Mouse (Mus musculus) heart, embryonic 16.5 days (tissue): Measurements from ENCODE around the gene Nckap5. TPM values are rescaled to one million over a fixed set of nuclear protein-coding genes. Genes with fewer than 3 reads are reported as not detected.

ENCODE experiments used
- ATAC-seq: fragments of 200-750 bp; cut with Nextera tagmentation; replicated peaks from 2 replicates; pipeline ENCODE4 v1.8.0; 2017; ENCODE audit warnings: moderate number of reproducible peaks; ENCODE audit not compliant: insufficient read depth, low FRiP score; ENCODE audit errors: extremely low read depth
- H3K27ac ChIP-seq: fragments of 300-500 bp; sonication (generic); 2 replicates; pipeline ENCODE4 v1.5.1; 2014; ENCODE audit warnings: mild to moderate bottlenecking, low read length, control low read depth, moderate library complexity
- H3K27me3 ChIP-seq: fragments of 300-500 bp; sonication (generic); 2 replicates; pipeline ENCODE4 v1.6.1; 2014; ENCODE audit warnings: low read length, mixed read lengths; ENCODE audit not compliant: control insufficient read depth, insufficient read depth
- H3K36me3 ChIP-seq: fragments of 300-500 bp; sonication (generic); 2 replicates; pipeline ENCODE4 v1.6.1; 2014; ENCODE audit not compliant: control insufficient read depth, insufficient read depth
- H3K4me1 ChIP-seq: fragments of 300-500 bp; sonication (generic); 2 replicates; pipeline ENCODE4 v1.6.1; 2014; ENCODE audit warnings: low read length, mixed read lengths; ENCODE audit not compliant: control insufficient read depth, insufficient read depth
- H3K4me2 ChIP-seq: fragments of 300-500 bp; sonication (generic); 2 replicates; pipeline ENCODE4 v1.6.1; 2014; ENCODE audit warnings: low read depth, mild to moderate bottlenecking, control low read depth, low read length
- H3K4me3 ChIP-seq: fragments of 300-500 bp; sonication (generic); 2 replicates; pipeline ENCODE4 v1.5.1; 2014; ENCODE audit warnings: mild to moderate bottlenecking, control low read depth, low read length
- H3K9ac ChIP-seq: fragments of 300-500 bp; sonication (generic); 2 replicates; pipeline ENCODE4 v1.6.1; 2014; ENCODE audit warnings: low read length, control low read depth
- H3K9me3 ChIP-seq: fragments of 300-500 bp; sonication (generic); replicated peaks from 2 replicates; pipeline ENCODE4 v1.6.1; 2016; ENCODE audit warnings: low read length; ENCODE audit not compliant: control insufficient read depth
- WGBS: fragments of 180-500 bp; shearing (Covaris S2); extraction: QIAGEN DNeasy Blood & Tissue Kit; methylation state at CpG from one replicate; pipeline ENCODE4 v1.1.7; 2014; 5-methylcytosine and 5-hydroxymethylcytosine counted together
- polyA plus RNA-seq: library from polyadenylated mRNA; unstranded; fragments of >200 nt; fragmentation: Nextera tagmentation; extraction: Ambion mirVana; gene quantifications from 2 replicates; pipeline ENCODE4 v1.2.1, GENCODE M21; 2015

Nckap5 gene
- polyA plus RNA-seq, 1 experiment from 2014 or later: 8.0 TPM

- Histone ChIP-seq H3K9ac (peak overlapping the region; percentile 74), H3K27me3 (no peaks in the 10 kb centered on the region), H3K4me2 (peak overlapping the region; percentile 75), H3K9me3 (no peaks in the 10 kb centered on the region), H3K4me1 (peaks cover 18% of the 10 kb centered on the region), H3K4me3 (peak overlapping the region; percentile 60), H3K27ac (peak overlapping the region; percentile 56), H3K36me3 (no peaks in the 10 kb centered on the region)
- ATAC-seq: peak; percentile 72
- 8% methylated on average over 18 of the region's 18 CpGs for WGBS
Measured at GRCm38 (mm10) chr1:126737554-126738290, 92.9 kb downstream of the Nckap5 start.

GRCm38 (mm10) chr1:126731691-126732090 is 98.9 kb downstream of the Nckap5 start:
- no peak overlapping the region for H3K9ac ChIP-seq
- H3K27me3 ChIP-seq: no peaks in the 10 kb centered on the region
- H3K4me1 ChIP-seq: peaks cover 5% of the 10 kb centered on the region; the same call in 1 of the 2 replicates
- no peaks in the 10 kb centered on the region for H3K9me3 ChIP-seq
- ATAC-seq: no peak
- H3K4me2 ChIP-seq: no peak overlapping the region
- no peaks in the 10 kb centered on the region for H3K36me3 ChIP-seq
- no peak overlapping the region for H3K4me3 ChIP-seq
- H3K27ac ChIP-seq: no peak overlapping the region

GRCm38 (mm10) chr1:126726400-126727055 is 104.1 kb downstream of the Nckap5 start:
- H3K4me2 ChIP-seq: no peak overlapping the region
- H3K27me3 ChIP-seq: no peaks in the 10 kb centered on the region
- no peaks in the 10 kb centered on the region for H3K9me3 ChIP-seq
- 0 out of 2 replicates have a peak, but pooled peaks cover 2% of the 10 kb centered on the region for H3K4me1 ChIP-seq
- H3K36me3 ChIP-seq: no peaks in the 10 kb centered on the region
- no peak overlapping the region for H3K9ac ChIP-seq
- WGBS: 60% methylated on average over 6 of the region's 6 CpGs
- no peak overlapping the region for H3K4me3 ChIP-seq
- no peak overlapping the region for H3K27ac ChIP-seq
- ATAC-seq: no peak

- no peak overlapping the region for H3K4me3 ChIP-seq
- H3K27ac ChIP-seq: no peak overlapping the region
- H3K4me1 ChIP-seq: 0 out of 2 replicates have a peak, but pooled peaks cover 2% of the 10 kb centered on the region
- ATAC-seq: no peak
- H3K36me3 ChIP-seq: no peaks in the 10 kb centered on the region
- no peak overlapping the region for H3K4me2 ChIP-seq
- no peaks in the 10 kb centered on the region for H3K9me3 ChIP-seq
- H3K27me3 ChIP-seq: no peaks in the 10 kb centered on the region
- WGBS: 65% methylated on average over 9 of the region's 9 CpGs
- no peak overlapping the region for H3K9ac ChIP-seq
Measured at GRCm38 (mm10) chr1:126725628-126726367, 104.8 kb downstream of the Nckap5 start.

GRCm38 (mm10) chr1:126721917-126722316 is 108.7 kb downstream of the Nckap5 start:
- ATAC-seq: no peak
- no peaks in the 10 kb centered on the region for H3K27me3 ChIP-seq
- 0 out of 2 replicates have a peak, but pooled peaks cover 2% of the 10 kb centered on the region for H3K4me1 ChIP-seq
- H3K9me3 ChIP-seq: no peaks in the 10 kb centered on the region
- H3K36me3 ChIP-seq: no peaks in the 10 kb centered on the region
- no peak overlapping the region for H3K9ac ChIP-seq
- no peak overlapping the region for H3K4me3 ChIP-seq
- 81% methylated on average over 1 of the region's 1 CpGs for WGBS
- no peak overlapping the region for H3K4me2 ChIP-seq
- H3K27ac ChIP-seq: no peak overlapping the region

- Histone ChIP-seq H3K27ac (no peak overlapping the region), H3K27me3 (no peaks in the 10 kb centered on the region), H3K9me3 (no peaks in the 10 kb centered on the region), H3K9ac (no peak overlapping the region), H3K4me1 (0 out of 2 replicates have a peak, but pooled peaks cover 2% of the 10 kb centered on the region), H3K4me2 (no peak overlapping the region), H3K4me3 (no peak overlapping the region), H3K36me3 (no peaks in the 10 kb centered on the region)
- 54% methylated on average over 5 of the region's 5 CpGs for WGBS
- ATAC-seq: no peak
Measured at GRCm38 (mm10) chr1:126719733-126720348, 110.8 kb downstream of the Nckap5 start.

GRCm38 (mm10) chr1:126706611-126707010 is 124.0 kb downstream of the Nckap5 start:
- H3K27me3 ChIP-seq: no peaks in the 10 kb centered on the region
- H3K36me3 ChIP-seq: no peaks in the 10 kb centered on the region
- H3K9ac ChIP-seq: no peak overlapping the region
- no peak overlapping the region for H3K4me3 ChIP-seq
- H3K4me1 ChIP-seq: no peaks in the 10 kb centered on the region
- no peak overlapping the region for H3K27ac ChIP-seq
- 91% methylated on average over 16 of the region's 16 CpGs for WGBS
- ATAC-seq: no peak
- no peak overlapping the region for H3K4me2 ChIP-seq
- H3K9me3 ChIP-seq: no peaks in the 10 kb centered on the region

- H3K36me3 ChIP-seq: no peaks in the 10 kb centered on the region
- ATAC-seq: no peak
- H3K9ac ChIP-seq: no peak overlapping the region
- WGBS: 86% methylated on average over 4 of the region's 4 CpGs
- no peak overlapping the region for H3K27ac ChIP-seq
- no peaks in the 10 kb centered on the region for H3K9me3 ChIP-seq
- H3K27me3 ChIP-seq: no peaks in the 10 kb centered on the region
- no peak overlapping the region for H3K4me3 ChIP-seq
- no peaks in the 10 kb centered on the region for H3K4me1 ChIP-seq
- no peak overlapping the region for H3K4me2 ChIP-seq
Measured at GRCm38 (mm10) chr1:126700978-126701320, 129.7 kb downstream of the Nckap5 start.
